Mouse (Mus musculus) forebrain, embryonic 12.5 days (tissue): ENCODE results near the gene Xylt1. TPM values are rescaled to one million over a fixed set of nuclear protein-coding genes. Genes with fewer than 3 reads are reported as not detected.

ENCODE experiments used
- ATAC-seq: fragments of 200-750 bp; cut with Nextera tagmentation; 2 replicates; pipeline ENCODE4 v1.8.0; 2017; ENCODE audit warnings: moderate TSS enrichment; ENCODE audit not compliant: low FRiP score
- H3K27ac ChIP-seq: fragments of 300-500 bp; sonication (generic); 2 replicates; pipeline ENCODE4 v1.5.1; 2016; ENCODE audit warnings: mild to moderate bottlenecking
- H3K27me3 ChIP-seq: fragments of 300-500 bp; sonication (generic); 2 replicates; pipeline ENCODE4 v1.6.1; 2016; ENCODE audit warnings: mild to moderate bottlenecking
- H3K36me3 ChIP-seq: fragments of 300-500 bp; sonication (generic); replicated peaks from 2 replicates; pipeline ENCODE4 v1.6.1; 2016; ENCODE audit warnings: mild to moderate bottlenecking
- H3K4me1 ChIP-seq: fragments of 300-500 bp; sonication (generic); 2 replicates; pipeline ENCODE4 v1.6.1; 2016
- H3K4me2 ChIP-seq: fragments of 300-500 bp; sonication (generic); 2 replicates; pipeline ENCODE4 v1.6.1; 2016; ENCODE audit warnings: mild to moderate bottlenecking, moderate library complexity
- H3K4me3 ChIP-seq: fragments of 300-500 bp; sonication (generic); replicated peaks from 2 replicates; pipeline ENCODE4 v1.5.1; 2016; ENCODE audit warnings: mild to moderate bottlenecking
- H3K9ac ChIP-seq: fragments of 300-500 bp; sonication (generic); 2 replicates; pipeline ENCODE4 v1.6.1; 2016; ENCODE audit warnings: mild to moderate bottlenecking
- H3K9me3 ChIP-seq: fragments of 300-500 bp; sonication (generic); 2 replicates; pipeline ENCODE4 v1.6.1; 2016
- WGBS: fragments of 180-500 bp; shearing (Covaris S2); methylation state at CpG from one replicate; pipeline ENCODE4 v1.1.7; 2016; 5-methylcytosine and 5-hydroxymethylcytosine counted together
- polyA plus RNA-seq: library from polyadenylated mRNA; unstranded; fragments of >200 nt; fragmentation: Nextera tagmentation; extraction: Ambion mirVana; gene quantifications from 2 replicates; pipeline ENCODE4 v1.2.1, GENCODE M21; 2016

Gene Xylt1
- polyA plus RNA-seq, 1 experiment from 2014 or later, result 5.0 TPM

GRCm38 (mm10) chr7:117720426-117720825, 339.6 kb downstream of the Xylt1 start:
- peaks cover 7% of the 10 kb centered on the region; the same call in 1 of the 2 replicates for H3K9me3 ChIP-seq
- no peak overlapping the region for H3K27ac ChIP-seq
- H3K27me3 ChIP-seq, result no peaks in the 10 kb centered on the region
- H3K4me3 ChIP-seq, result no peak overlapping the region
- 77% methylated on average over 6 of the region's 6 CpGs for WGBS
- no peak overlapping the region for H3K4me2 ChIP-seq
- ATAC-seq, result no peak
- H3K9ac ChIP-seq, result no peak overlapping the region
- H3K4me1 ChIP-seq, result no peaks in the 10 kb centered on the region
- H3K36me3 ChIP-seq, result no peaks in the 10 kb centered on the region
